Mouse (Mus musculus): ENCODE data around the gene 4930544D05Rik.
"Not testable (repeated sequence)": the region's sequence is repeated elsewhere in the genome, so short reads cannot be mapped to it uniquely, and the experiment has no call there.

GRCm38 (mm10) chr11:70570614-70571013, 45.0 kb upstream of the 4930544D05Rik start:
- not testable (repeated sequence) for TF ChIP-seq USF1 (IDR thresholded peaks at IDR 0.05; ENCODE audit: low read depth); POLR2A (IDR thresholded peaks at IDR 0.05; ENCODE audit: insufficient read length, low read depth); MAX (IDR thresholded peaks at IDR 0.05; ENCODE audit: low read depth); E2F4 (IDR thresholded peaks at IDR 0.05; ENCODE audit: insufficient read depth); MYOD1 (IDR thresholded peaks at IDR 0.05; ENCODE audit: control insufficient read depth in 1 of 3, insufficient read length in 2 of 3, low read depth in 2 of 3); CEBPB (IDR thresholded peaks at IDR 0.05; ENCODE audit: insufficient read depth, poor library complexity, severe bottlenecking)

Data from myocyte (in vitro differentiated cells).